Mouse (Mus musculus) embryonic facial prominence, embryonic 13.5 days (tissue): ENCODE results near the gene Gp1bb. TPM values are rescaled to one million over a fixed set of nuclear protein-coding genes. Genes with fewer than 3 reads are reported as not detected.

Experiments used
- ATAC-seq: fragments of 200-750 bp; cut with Nextera tagmentation; 2 replicates; pipeline ENCODE4 v1.8.0; 2017; ENCODE audit warnings: low read depth; ENCODE audit not compliant: insufficient number of reproducible peaks, insufficient read depth, low FRiP score, low TSS enrichment
- H3K27ac ChIP-seq: fragments of 300-500 bp; sonication (generic); 2 replicates; pipeline ENCODE4 v1.5.1; 2015; ENCODE audit warnings: moderate library complexity, mild to moderate bottlenecking, inconsistent platforms
- H3K27me3 ChIP-seq: fragments of 300-500 bp; sonication (generic); 2 replicates; pipeline ENCODE4 v1.6.1; 2015; ENCODE audit warnings: mild to moderate bottlenecking, inconsistent platforms
- H3K36me3 ChIP-seq: fragments of 300-500 bp; sonication (generic); 2 replicates; pipeline ENCODE4 v1.6.1; 2015; ENCODE audit warnings: mild to moderate bottlenecking, inconsistent platforms
- H3K4me1 ChIP-seq: fragments of 300-500 bp; sonication (generic); 2 replicates; pipeline ENCODE4 v1.6.1; 2015; ENCODE audit warnings: inconsistent platforms
- H3K4me2 ChIP-seq: fragments of 300-500 bp; sonication (generic); 2 replicates; pipeline ENCODE4 v1.6.1; 2015; ENCODE audit warnings: moderate library complexity, mild to moderate bottlenecking, inconsistent platforms
- H3K4me3 ChIP-seq: fragments of 300-500 bp; sonication (generic); 2 replicates; pipeline ENCODE4 v1.5.1; 2015; ENCODE audit warnings: mild to moderate bottlenecking, inconsistent platforms
- H3K9ac ChIP-seq: fragments of 300-500 bp; sonication (generic); 2 replicates; pipeline ENCODE4 v1.6.1; 2015; ENCODE audit warnings: mild to moderate bottlenecking, inconsistent platforms
- H3K9me3 ChIP-seq: fragments of 300-500 bp; sonication (generic); 2 replicates; pipeline ENCODE4 v1.6.1; 2016; ENCODE audit warnings: inconsistent platforms
- WGBS: fragments of 180-500 bp; shearing (Covaris S2); methylation state at CpG from one replicate; pipeline ENCODE4 v1.1.7; 2015; ENCODE audit warnings: mixed read lengths; 5-methylcytosine and 5-hydroxymethylcytosine counted together
- polyA plus RNA-seq: library from polyadenylated mRNA; unstranded; fragments of >200 nt; fragmentation: Nextera tagmentation; extraction: Ambion mirVana; gene quantifications from 2 replicates; pipeline ENCODE4 v1.2.1, GENCODE M21; 2015

The Gp1bb gene
- polyA plus RNA-seq, 1 experiment from 2014 or later = 3.2 TPM

DNA sequence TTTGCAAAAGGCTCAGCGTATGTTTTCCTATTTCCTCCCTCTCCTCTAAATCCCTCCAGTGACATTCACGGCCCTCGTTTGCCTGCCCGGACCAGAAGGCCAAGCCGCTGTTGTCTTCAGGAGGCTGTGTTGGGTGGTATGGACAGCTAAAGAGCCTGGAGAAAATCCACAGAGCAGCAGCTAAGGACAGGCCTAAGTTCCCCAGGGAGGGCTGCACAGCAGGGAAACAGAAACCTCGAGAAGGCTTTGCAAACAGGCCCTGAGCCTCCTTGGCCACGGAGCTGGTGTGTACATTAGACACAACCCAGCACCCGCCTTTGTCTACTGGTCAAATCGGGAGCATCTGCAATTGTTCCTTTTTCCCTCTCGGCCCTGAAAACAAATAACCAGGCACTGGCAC is 36.5 kb downstream of the Gp1bb start:
- H3K9ac ChIP-seq = peak overlapping the region; percentile 75
- H3K4me1 ChIP-seq = peaks cover 54% of the 10 kb centered on the region
- no peak overlapping the region for H3K27ac ChIP-seq
- WGBS = 20% methylated on average over 10 of the region's 10 CpGs
- H3K4me2 ChIP-seq = peak overlapping the region; percentile 82
- peak overlapping the region; percentile 52 for H3K4me3 ChIP-seq
- no peaks in the 10 kb centered on the region for H3K36me3 ChIP-seq
- H3K9me3 ChIP-seq = no peaks in the 10 kb centered on the region
- peaks cover 100% of the 10 kb centered on the region for H3K27me3 ChIP-seq
- ATAC-seq = no peak

DNA sequence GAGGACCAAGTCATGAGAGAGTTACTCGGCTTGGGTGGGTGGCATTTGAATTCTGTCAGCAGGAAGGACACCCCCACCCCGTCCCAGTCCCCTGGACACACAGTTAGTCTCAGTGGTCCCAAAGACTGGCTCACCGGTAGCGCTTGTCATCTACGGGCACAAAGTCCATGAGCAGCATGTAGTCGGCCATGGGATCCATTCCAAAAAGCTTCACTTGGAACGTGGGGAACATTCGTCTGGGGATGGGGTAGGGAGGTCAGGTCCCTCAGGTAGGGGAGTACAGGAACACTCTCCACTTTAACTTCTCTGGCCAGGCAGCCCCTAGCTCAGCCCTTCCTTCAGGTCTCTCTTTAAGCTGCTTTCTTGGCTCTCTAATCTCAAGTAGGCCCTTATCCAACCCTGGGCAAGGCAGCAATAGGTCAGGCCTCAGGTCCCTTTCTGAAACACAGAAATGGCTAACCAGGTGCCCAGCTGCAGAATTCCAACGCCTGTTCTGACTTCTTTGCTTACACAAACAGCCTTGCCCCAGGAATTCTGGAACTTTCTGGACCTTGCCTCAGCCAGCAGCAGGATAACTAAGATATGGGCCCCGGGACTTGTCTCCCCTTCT is 37.2 kb downstream of the Gp1bb start:
- H3K27ac ChIP-seq = no peak overlapping the region
- ATAC-seq = no peak
- peaks cover 47% of the 10 kb centered on the region for H3K4me1 ChIP-seq
- H3K4me3 ChIP-seq = peak overlapping the region; percentile 52
- H3K9ac ChIP-seq = peak overlapping the region; percentile 75
- no peaks in the 10 kb centered on the region for H3K36me3 ChIP-seq
- peaks cover 100% of the 10 kb centered on the region for H3K27me3 ChIP-seq
- H3K4me2 ChIP-seq = peak overlapping the region; percentile 82
- WGBS = 37% methylated on average over 10 of the region's 10 CpGs
- H3K9me3 ChIP-seq = no peaks in the 10 kb centered on the region

DNA sequence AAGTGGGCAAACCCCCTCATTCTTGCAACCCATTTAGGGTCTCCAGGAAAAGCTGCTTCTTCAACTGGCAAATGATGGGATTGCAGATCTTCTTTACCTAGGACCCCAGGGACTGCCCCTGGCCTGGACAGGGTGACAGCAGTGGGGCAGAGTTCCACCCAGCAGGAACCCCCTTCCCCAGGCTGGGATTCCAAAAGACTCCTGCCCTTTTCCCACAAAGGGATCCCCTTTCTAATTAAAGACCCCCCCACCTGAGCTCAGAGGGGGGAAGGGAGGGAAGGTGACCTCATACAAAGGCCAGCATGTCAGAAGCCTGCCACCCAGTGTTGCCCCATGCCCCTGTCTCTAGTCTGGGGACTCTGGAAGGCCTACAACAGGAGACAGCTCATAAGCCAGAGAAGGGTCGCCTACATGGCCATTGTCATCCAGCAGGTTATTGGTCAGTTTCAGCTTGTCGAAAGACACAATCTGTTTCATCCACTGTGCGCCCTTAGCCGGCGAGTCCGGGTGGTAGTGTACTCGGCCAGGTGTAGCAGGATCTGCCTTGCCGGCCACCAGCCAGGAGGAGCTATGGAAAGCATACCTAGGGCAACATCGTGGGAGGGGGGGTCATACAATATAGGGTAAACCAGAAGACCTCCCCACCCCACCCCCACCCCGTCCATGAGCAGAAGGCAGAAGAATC is 38.4 kb downstream of the Gp1bb start:
- H3K36me3 ChIP-seq = no peaks in the 10 kb centered on the region
- no peak overlapping the region for H3K9ac ChIP-seq
- 21% methylated on average over 10 of the region's 10 CpGs for WGBS
- ATAC-seq = no peak
- H3K4me1 ChIP-seq = peaks cover 41% of the 10 kb centered on the region
- peaks cover 97% of the 10 kb centered on the region for H3K27me3 ChIP-seq
- H3K27ac ChIP-seq = no peak overlapping the region
- peak overlapping the region; percentile 82 for H3K4me2 ChIP-seq
- H3K9me3 ChIP-seq = no peaks in the 10 kb centered on the region
- H3K4me3 ChIP-seq = peak overlapping the region; percentile 10; the same call in 1 of the 2 replicates

DNA sequence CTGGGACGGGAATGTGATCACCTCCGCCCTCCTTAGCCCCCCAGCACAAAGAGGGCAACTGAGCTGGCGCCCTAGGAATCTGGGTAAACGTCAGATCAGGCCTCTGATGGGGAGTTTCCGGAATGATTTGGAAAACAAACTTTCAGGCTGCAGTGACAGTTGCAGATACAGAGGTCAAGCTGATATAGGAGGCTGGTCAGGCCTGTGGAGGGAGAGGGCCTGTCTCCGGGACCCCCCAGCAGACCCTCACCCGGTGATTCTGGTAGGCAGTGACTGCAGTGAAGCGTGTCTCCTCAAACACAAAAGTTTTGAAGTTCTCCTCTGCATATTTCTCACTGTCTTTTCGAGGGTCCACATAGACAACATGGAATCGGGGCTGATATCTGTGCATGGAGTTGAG is 39.0 kb downstream of the Gp1bb start:
- 0 out of 2 replicates have a peak overlapping the region, but pooled peaks have one; percentile 59 for H3K9ac ChIP-seq
- H3K4me3 ChIP-seq = peak overlapping the region; percentile 44; the same call in 1 of the 2 replicates
- peaks cover 97% of the 10 kb centered on the region for H3K27me3 ChIP-seq
- WGBS = 30% methylated on average over 10 of the region's 10 CpGs
- no peak for ATAC-seq
- H3K36me3 ChIP-seq = no peaks in the 10 kb centered on the region
- peak overlapping the region; percentile 73 for H3K4me2 ChIP-seq
- H3K4me1 ChIP-seq = peaks cover 37% of the 10 kb centered on the region
- H3K27ac ChIP-seq = no peak overlapping the region
- H3K9me3 ChIP-seq = no peaks in the 10 kb centered on the region

DNA sequence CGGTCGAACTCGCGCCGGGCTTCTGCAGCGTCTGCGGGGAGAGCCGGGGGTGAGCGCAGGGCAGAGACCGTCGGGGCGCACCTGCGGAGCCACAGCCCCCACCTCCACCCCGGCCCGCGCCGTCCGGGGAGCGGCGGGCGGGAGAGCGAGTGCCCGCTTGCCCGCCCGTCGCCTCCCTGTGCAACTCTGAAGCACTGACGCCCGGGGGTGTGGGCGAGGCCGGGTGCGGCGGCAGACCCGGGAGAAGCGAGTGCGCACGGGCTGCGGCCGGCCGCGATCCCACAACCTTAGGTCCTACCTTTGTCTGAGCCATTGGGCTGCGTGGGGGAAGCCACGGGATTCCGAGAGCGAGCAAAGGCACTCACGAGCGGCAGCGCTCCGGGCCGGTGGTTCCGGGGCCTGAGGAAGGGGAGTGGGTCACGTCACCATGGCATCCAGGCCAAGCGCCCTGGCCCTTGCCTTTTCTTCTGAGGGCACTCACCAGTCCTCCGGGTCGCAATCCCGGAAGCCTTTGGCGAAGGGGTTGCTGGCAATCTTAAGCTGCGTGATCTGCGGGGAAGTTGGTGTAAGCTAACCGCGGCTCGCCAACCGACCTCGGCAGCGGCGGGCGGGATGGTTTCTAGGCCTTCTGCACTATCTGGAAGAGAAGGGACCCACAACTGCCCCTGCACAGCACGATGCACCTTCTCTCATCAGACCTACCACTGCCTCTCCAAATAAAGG is 39.6 kb downstream of the Gp1bb start:
- H3K36me3 ChIP-seq = no peaks in the 10 kb centered on the region
- H3K4me3 ChIP-seq = peak overlapping the region; percentile 44
- peaks cover 92% of the 10 kb centered on the region for H3K27me3 ChIP-seq
- WGBS = 1% methylated on average over 67 of the region's 67 CpGs
- H3K4me1 ChIP-seq = peaks cover 37% of the 10 kb centered on the region
- H3K27ac ChIP-seq = no peak overlapping the region
- peak overlapping the region; percentile 59 for H3K9ac ChIP-seq
- H3K9me3 ChIP-seq = no peaks in the 10 kb centered on the region
- H3K4me2 ChIP-seq = peak overlapping the region; percentile 73
- ATAC-seq = no peak

DNA sequence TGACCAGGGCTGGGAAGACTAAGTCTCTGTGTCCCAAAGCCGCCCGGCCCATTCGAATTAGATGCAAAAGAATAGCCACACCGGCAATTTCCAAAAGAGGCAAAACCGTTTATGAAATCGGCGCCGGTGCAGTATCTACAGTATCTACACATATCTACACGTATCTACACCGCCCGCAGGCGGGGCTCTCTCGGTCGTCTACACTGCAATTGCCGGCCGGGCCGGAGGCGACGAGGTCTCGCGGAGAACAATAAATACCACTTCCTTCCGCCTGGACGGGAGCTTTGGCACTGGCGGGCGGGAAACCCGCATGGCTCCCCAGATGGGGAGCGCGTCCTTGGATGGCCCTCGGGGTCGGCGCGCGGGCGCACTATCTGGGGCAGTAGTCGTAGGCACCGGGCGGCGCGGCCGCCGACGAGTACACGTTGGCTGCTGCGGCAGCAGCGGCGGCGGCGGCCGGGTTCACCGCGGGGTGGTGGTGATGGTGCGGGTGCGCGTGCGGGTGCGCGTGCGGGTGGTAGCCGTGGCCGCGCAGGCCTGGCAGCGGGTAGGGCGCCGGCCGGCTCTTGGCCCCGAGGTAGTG is 40.5 kb downstream of the Gp1bb start:
- H3K27me3 ChIP-seq = peaks cover 87% of the 10 kb centered on the region
- ATAC-seq = no peak
- peak overlapping the region; percentile 59 for H3K9ac ChIP-seq
- no peaks in the 10 kb centered on the region for H3K36me3 ChIP-seq
- H3K4me1 ChIP-seq = peaks cover 44% of the 10 kb centered on the region
- H3K4me3 ChIP-seq = peak overlapping the region; percentile 44
- WGBS = under 1% methylated on average over 61 of the region's 66 CpGs
- H3K9me3 ChIP-seq = no peaks in the 10 kb centered on the region
- H3K4me2 ChIP-seq = peak overlapping the region; percentile 73
- peak overlapping the region; percentile 39; the same call in 1 of the 2 replicates for H3K27ac ChIP-seq

DNA sequence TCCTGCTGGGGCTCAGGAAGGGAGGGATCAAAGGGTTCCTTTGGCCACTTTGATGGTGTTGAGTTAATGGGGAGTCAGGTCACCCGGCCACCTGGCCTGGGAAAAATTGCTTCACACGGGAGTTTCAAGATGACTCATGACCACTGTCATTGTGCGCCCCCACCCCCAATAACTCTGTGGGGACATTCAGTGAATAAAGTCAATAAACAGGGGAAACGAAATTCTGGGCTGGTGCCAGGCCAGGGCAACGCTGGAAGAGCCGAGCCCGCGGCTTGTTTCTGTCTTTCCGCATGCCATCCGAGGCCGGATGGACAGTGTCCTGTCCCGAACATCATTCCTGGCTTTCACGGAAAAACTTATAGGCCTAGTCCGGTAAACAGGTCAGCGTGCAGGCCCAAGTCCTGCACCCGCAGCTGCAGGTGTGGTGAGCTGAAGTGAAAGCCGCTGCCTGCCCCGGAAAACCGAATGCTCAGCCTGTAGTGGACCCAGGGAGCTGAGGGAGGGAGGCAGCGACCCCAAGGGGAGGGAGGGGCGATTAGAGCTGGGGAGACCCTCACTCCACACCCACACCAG is 41.1 kb downstream of the Gp1bb start:
- Histone ChIP-seq H3K27me3 (peaks cover 83% of the 10 kb centered on the region), H3K27ac (peak overlapping the region; percentile 39; the same call in 1 of the 2 replicates), H3K4me3 (peak overlapping the region; percentile 44), H3K9ac (0 out of 2 replicates have a peak overlapping the region, but pooled peaks have one; percentile 27), H3K36me3 (no peaks in the 10 kb centered on the region), H3K4me1 (peaks cover 40% of the 10 kb centered on the region), H3K9me3 (no peaks in the 10 kb centered on the region), H3K4me2 (peak overlapping the region; percentile 73)
- 7% methylated on average over 21 of the region's 21 CpGs for WGBS
- no peak for ATAC-seq

DNA sequence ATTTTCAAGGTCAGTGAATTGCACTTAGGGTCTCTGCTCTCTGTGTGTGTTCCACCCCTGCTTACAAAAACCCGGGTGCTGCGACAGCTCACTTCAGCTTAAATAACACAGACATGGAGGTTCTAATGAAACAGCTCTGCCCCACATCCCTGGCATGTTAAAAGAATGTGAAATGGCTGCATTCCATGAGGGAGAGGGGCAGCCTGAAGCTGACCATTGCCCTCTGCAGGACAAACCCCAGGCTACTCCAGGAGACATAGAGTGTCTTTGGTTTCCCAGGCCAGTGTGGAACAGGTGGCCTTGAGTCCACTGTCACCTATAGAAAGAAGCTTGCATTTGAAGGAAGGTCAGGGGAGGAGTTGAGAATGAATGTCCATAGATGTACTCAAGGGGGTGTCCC is 41.8 kb downstream of the Gp1bb start:
- Histone ChIP-seq H3K27ac (no peak overlapping the region), H3K4me3 (no peak overlapping the region), H3K9me3 (no peaks in the 10 kb centered on the region), H3K27me3 (peaks cover 76% of the 10 kb centered on the region), H3K9ac (no peak overlapping the region), H3K36me3 (no peaks in the 10 kb centered on the region), H3K4me1 (peaks cover 36% of the 10 kb centered on the region), H3K4me2 (no peak overlapping the region)
- 29% methylated on average over 2 of the region's 2 CpGs for WGBS
- no peak for ATAC-seq

DNA sequence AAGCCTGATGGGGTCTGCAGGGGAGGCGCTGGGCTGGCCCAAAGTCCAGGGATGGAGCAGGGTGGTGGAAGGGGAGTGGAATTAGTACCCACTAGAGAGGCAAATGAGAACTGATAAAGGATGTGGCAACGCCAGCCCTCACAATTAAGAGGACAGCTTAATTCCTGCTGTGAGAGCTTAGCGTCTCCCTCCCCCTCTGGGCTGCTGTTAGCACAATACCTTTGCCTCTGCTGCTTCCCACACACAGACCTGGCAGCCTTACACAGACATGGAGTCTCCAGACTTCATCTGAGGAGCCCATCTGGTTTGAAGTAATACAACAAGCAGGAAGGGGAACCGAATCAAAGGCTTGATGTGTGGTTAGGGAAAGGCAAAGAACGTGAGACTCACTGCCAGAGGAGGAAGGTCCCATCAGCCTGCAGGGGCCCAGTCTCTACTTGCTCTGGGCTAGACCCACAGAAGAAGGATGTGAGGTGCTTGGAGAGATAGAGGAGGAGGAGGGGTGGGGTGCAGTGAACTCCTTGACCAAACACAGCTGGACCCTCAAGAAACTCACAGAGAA is 44.5 kb downstream of the Gp1bb start:
- no peaks in the 10 kb centered on the region for H3K9me3 ChIP-seq
- WGBS = 6% methylated on average over 5 of the region's 5 CpGs
- H3K4me1 ChIP-seq = peaks cover 34% of the 10 kb centered on the region
- no peak for ATAC-seq
- no peak overlapping the region for H3K27ac ChIP-seq
- peaks cover 49% of the 10 kb centered on the region for H3K27me3 ChIP-seq
- no peak overlapping the region for H3K4me2 ChIP-seq
- H3K9ac ChIP-seq = 0 out of 2 replicates have a peak overlapping the region, but pooled peaks have one; percentile 27
- no peak overlapping the region for H3K4me3 ChIP-seq
- H3K36me3 ChIP-seq = no peaks in the 10 kb centered on the region

DNA sequence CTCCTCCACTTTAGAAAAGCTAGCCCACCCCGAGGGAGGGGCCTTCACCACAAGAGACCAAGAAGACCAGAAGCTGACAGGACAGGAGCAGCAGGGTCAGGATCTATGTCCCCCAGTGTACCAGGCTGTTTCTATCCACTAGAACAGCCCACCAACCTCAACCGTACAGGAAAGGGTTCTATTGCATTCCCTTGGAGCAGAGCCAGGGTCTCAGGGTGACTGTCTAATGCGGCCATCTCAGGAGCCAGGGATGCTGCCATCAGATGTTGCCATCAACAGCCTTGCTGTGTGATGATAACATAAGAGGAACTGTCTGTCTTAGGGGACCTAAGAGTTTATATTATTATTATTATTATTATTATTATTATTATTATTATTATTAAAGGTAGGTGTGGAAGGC is 45.1 kb downstream of the Gp1bb start:
- no peaks in the 10 kb centered on the region for H3K36me3 ChIP-seq
- WGBS = 46% methylated on average over 3 of the region's 3 CpGs
- peaks cover 28% of the 10 kb centered on the region for H3K4me1 ChIP-seq
- H3K27me3 ChIP-seq = peaks cover 43% of the 10 kb centered on the region
- H3K9ac ChIP-seq = no peak overlapping the region
- no peak for ATAC-seq
- H3K27ac ChIP-seq = no peak overlapping the region
- no peaks in the 10 kb centered on the region for H3K9me3 ChIP-seq
- no peak overlapping the region for H3K4me3 ChIP-seq
- no peak overlapping the region for H3K4me2 ChIP-seq

DNA sequence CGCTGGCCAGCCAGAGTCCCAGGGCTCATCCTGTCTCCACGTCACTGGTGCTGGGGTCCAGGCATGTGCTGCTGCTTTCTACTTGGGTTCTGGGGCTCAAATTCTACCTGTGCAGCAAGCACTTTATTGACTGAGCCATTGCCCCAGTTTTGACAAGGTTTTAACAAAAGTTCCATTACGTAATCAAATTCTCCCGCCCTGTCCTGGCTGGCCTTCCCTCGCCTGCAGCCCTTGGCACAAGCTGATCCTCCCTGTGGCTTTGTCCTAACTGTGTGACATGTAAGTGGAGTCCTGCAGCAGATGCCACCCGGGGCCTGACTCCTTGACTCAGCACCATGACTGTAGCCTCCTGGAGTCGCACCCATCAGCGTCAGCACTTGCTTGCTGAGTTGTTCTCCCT is 48.0 kb downstream of the Gp1bb start:
- Histone ChIP-seq H3K4me3 (no peak overlapping the region), H3K27me3 (peaks cover 14% of the 10 kb centered on the region), H3K27ac (no peak overlapping the region), H3K36me3 (no peaks in the 10 kb centered on the region), H3K9me3 (no peaks in the 10 kb centered on the region), H3K4me1 (peaks cover 18% of the 10 kb centered on the region), H3K9ac (no peak overlapping the region), H3K4me2 (no peak overlapping the region)
- ATAC-seq = no peak
- WGBS = 72% methylated on average over 8 of the region's 8 CpGs
